Mouse (Mus musculus) mature B cell (primary cell): Measurements from ENCODE around the gene Crybg3.

Experiments
- in situ Hi-C: fragments of 300-500 bp; cut with MboI; formaldehyde crosslinking; loops from 2 replicates; pipeline ENCODE4 v1.14.3; 2019

Gene Crybg3

GRCm38 (mm10) chr16:59451813-59452212 lies 149.0 kb downstream of the Crybg3 start:
- in situ Hi-C loops, result no loop called here

DNA sequence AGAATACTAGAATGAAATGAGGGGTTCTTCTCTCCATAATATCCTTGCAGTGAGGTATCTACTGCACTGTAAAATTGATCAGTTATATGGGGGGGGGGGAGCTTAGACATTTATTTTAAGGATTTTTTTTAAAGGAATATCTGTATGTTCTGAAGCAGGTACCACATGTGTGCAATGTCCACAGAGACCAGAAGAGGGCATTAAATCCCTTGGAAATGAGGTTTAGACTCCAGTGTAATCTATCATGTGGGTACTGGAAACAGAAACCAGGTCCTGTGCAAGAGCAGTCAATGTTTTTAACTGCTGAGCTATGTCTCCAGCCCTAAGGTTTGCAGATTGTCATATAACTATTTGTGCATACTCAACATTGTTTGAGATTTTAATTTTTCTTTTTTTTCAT lies 151.7 kb downstream of the Crybg3 start:
- in situ Hi-C loops, result no loop called here

DNA sequence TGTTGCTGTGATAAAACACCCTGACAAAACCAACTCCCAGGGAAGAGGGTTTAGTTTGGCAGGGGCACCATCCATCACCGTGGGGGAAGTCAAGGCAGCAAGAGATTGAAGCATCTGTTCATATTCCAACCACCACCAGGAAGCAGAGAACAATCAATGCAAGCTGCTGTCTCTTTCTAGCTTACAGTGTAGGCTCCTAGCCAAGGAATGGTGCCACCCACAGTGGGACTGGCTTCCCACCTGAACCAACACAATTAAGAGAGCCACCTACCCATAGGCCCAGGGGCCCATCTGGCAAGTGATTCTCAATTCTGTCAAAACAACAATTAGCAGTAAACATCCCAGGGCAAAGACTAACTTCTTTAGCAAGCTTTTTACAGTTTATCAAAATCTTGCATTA lies 152.6 kb downstream of the Crybg3 start:
- in situ Hi-C loops, result no loop called here

GRCm38 (mm10) chr16:59444880-59445559 lies 155.8 kb downstream of the Crybg3 start:
- in situ Hi-C loops, result no loop called here
